Mouse (Mus musculus) adrenal gland, postnatal 10 days (tissue): ENCODE results near the gene Gm17651. TPM values are rescaled to one million over a fixed set of nuclear protein-coding genes. Genes with fewer than 3 reads are reported as not detected.

Experiments used
- DNase-seq: peaks from one replicate; pipeline ENCODE4 v3.0.0; 2021; ENCODE audit warnings: mixed read lengths
- long read RNA-seq, 2 experiments: library from polyadenylated mRNA; stranded (forward); transcript quantifications; one replicate each; pipeline ENCODE4 v2.0.0; 2021
- total RNA-seq, 2 experiments: library from RNA; stranded (reverse); gene quantifications; 2 replicates each; pipeline ENCODE4 v1.2.3; 2021

Gm17651 gene
- not detected for total RNA-seq
- long read RNA-seq, experiment 1 = 0 reads
- long read RNA-seq, experiment 2 = 0 reads

GRCm38 (mm10) chr3:97674644-97675110 is at the start of gene Gm17651:
Gene Gm17651, minus strand, starts transcription at chr3:97674694.
- no peak for DNase-seq

- no peak for DNase-seq
These were observed 44.6 kb upstream of the Gm17651 start for GRCm38 (mm10) chr3:97719116-97719515.

- no peak for DNase-seq
These were observed 41.4 kb upstream of the Gm17651 start for GRCm38 (mm10) chr3:97715922-97716321.

- DNase-seq = peak; percentile 33
These were observed 36.4 kb upstream of the Gm17651 start for GRCm38 (mm10) chr3:97710881-97711280.

GRCm38 (mm10) chr3:97710134-97710533 is 35.6 kb upstream of the Gm17651 start:
- DNase-seq = no peak

GRCm38 (mm10) chr3:97706561-97706960 is 32.1 kb upstream of the Gm17651 start:
- DNase-seq = no peak

- DNase-seq = no peak
These were observed 31.0 kb upstream of the Gm17651 start for GRCm38 (mm10) chr3:97705508-97705907.

- no peak for DNase-seq
These were observed 28.1 kb upstream of the Gm17651 start for GRCm38 (mm10) chr3:97702448-97703080.

GRCm38 (mm10) chr3:97701198-97701597 is 26.7 kb upstream of the Gm17651 start:
- DNase-seq = no peak

GRCm38 (mm10) chr3:97699061-97699460 is 24.6 kb upstream of the Gm17651 start:
- peak; percentile 63 for DNase-seq

GRCm38 (mm10) chr3:97697291-97697690 is 22.8 kb upstream of the Gm17651 start:
- DNase-seq = no peak

- peak; percentile 16 for DNase-seq
These were observed 22.4 kb upstream of the Gm17651 start for GRCm38 (mm10) chr3:97696866-97697265.

GRCm38 (mm10) chr3:97693806-97694205 is 19.3 kb upstream of the Gm17651 start:
- no peak for DNase-seq

GRCm38 (mm10) chr3:97691443-97692017 is 17.0 kb upstream of the Gm17651 start:
- DNase-seq = no peak

GRCm38 (mm10) chr3:97690590-97690989 is 16.1 kb upstream of the Gm17651 start:
- DNase-seq = peak; percentile 26

- no peak for DNase-seq
These were observed 14.8 kb upstream of the Gm17651 start for GRCm38 (mm10) chr3:97689289-97689688.

- no peak for DNase-seq
These were observed 12.1 kb upstream of the Gm17651 start for GRCm38 (mm10) chr3:97686372-97687117.

GRCm38 (mm10) chr3:97683560-97684195 is 9.2 kb upstream of the Gm17651 start:
- DNase-seq = no peak

GRCm38 (mm10) chr3:97682576-97682975 is 8.1 kb upstream of the Gm17651 start:
- DNase-seq = no peak

- DNase-seq = no peak
These were observed 7.6 kb upstream of the Gm17651 start for GRCm38 (mm10) chr3:97682159-97682502.

- peak; percentile 82 for DNase-seq
These were observed 7.0 kb upstream of the Gm17651 start for GRCm38 (mm10) chr3:97681321-97682158.
